Mouse (Mus musculus): ENCODE measurements around the gene Lrrc66.

The Lrrc66 gene

GRCm38 (mm10) chr5:73632291-73632690 is at the start of gene Lrrc66:
Lrrc66 (minus strand) TSS chr5:73632526.
- DNase-seq (ENCODE audit: low read depth, low spot score) = no peak

GRCm38 (mm10) chr5:73676626-73677025 is 44.3 kb upstream of the Lrrc66 start:
- DNase-seq (ENCODE audit: low read depth, low spot score) = no peak

GRCm38 (mm10) chr5:73675604-73676003 is 43.3 kb upstream of the Lrrc66 start:
- no peak for DNase-seq (ENCODE audit: low read depth, low spot score)

GRCm38 (mm10) chr5:73669386-73669785 is 37.1 kb upstream of the Lrrc66 start:
- no peak for DNase-seq (ENCODE audit: low read depth, low spot score)

GRCm38 (mm10) chr5:73667877-73668276 is 35.6 kb upstream of the Lrrc66 start:
- DNase-seq (ENCODE audit: low read depth, low spot score) = no peak

GRCm38 (mm10) chr5:73666695-73667094 is 34.4 kb upstream of the Lrrc66 start:
- DNase-seq (ENCODE audit: low read depth, low spot score) = no peak

GRCm38 (mm10) chr5:73651855-73652201 is 19.5 kb upstream of the Lrrc66 start:
- DNase-seq (ENCODE audit: low read depth, low spot score) = no peak

GRCm38 (mm10) chr5:73651061-73651854 is 18.9 kb upstream of the Lrrc66 start, which contains the start of gene Spata18:
Spata18 (plus strand) TSS chr5:73651379.
- DNase-seq (ENCODE audit: low read depth, low spot score) = no peak

GRCm38 (mm10) chr5:73650365-73650964 is 18.1 kb upstream of the Lrrc66 start:
- DNase-seq (ENCODE audit: low read depth, low spot score) = no peak

- DNase-seq (ENCODE audit: low read depth, low spot score) = no peak
These were observed 15.1 kb upstream of the Lrrc66 start, which contains the start of gene Sgcb for GRCm38 (mm10) chr5:73647261-73647900. Sgcb (minus strand) TSS chr5:73647790.

GRCm38 (mm10) chr5:73642091-73642490 is 9.8 kb upstream of the Lrrc66 start:
- DNase-seq (ENCODE audit: low read depth, low spot score) = no peak

- DNase-seq (ENCODE audit: low read depth, low spot score) = no peak
These were observed 8.7 kb upstream of the Lrrc66 start for GRCm38 (mm10) chr5:73641058-73641457.

GRCm38 (mm10) chr5:73637337-73638107 is 5.2 kb upstream of the Lrrc66 start:
- peak; percentile 67 for DNase-seq (ENCODE audit: low read depth, low spot score)

GRCm38 (mm10) chr5:73633141-73633540 is 815 bp upstream of the Lrrc66 start:
- no peak for DNase-seq (ENCODE audit: low read depth, low spot score)

GRCm38 (mm10) chr5:73631001-73631558 is 1.2 kb downstream of the Lrrc66 start:
- DNase-seq (ENCODE audit: low read depth, low spot score) = no peak

- DNase-seq (ENCODE audit: low read depth, low spot score) = no peak
These were observed 2.2 kb downstream of the Lrrc66 start for GRCm38 (mm10) chr5:73630141-73630540.

GRCm38 (mm10) chr5:73627991-73628390 is 4.3 kb downstream of the Lrrc66 start:
- DNase-seq (ENCODE audit: low read depth, low spot score) = no peak

- no peak for DNase-seq (ENCODE audit: low read depth, low spot score)
These were observed 4.8 kb downstream of the Lrrc66 start for GRCm38 (mm10) chr5:73627559-73627958.

GRCm38 (mm10) chr5:73626842-73627241 is 5.5 kb downstream of the Lrrc66 start:
- DNase-seq (ENCODE audit: low read depth, low spot score) = no peak

- no peak for DNase-seq (ENCODE audit: low read depth, low spot score)
These were observed 6.8 kb downstream of the Lrrc66 start for GRCm38 (mm10) chr5:73625505-73625904.

GRCm38 (mm10) chr5:73618969-73619368 is 13.4 kb downstream of the Lrrc66 start:
- DNase-seq (ENCODE audit: low read depth, low spot score) = no peak

- no peak for DNase-seq (ENCODE audit: low read depth, low spot score)
These were observed 17.1 kb downstream of the Lrrc66 start for GRCm38 (mm10) chr5:73615211-73615610.
